Mouse (Mus musculus) midbrain, postnatal 0 days (tissue): ENCODE results near the gene Cngb1. TPM values are rescaled to one million over a fixed set of nuclear protein-coding genes. Genes with fewer than 3 reads are reported as not detected.

ENCODE experiments used
- ATAC-seq: fragments of 200-750 bp; cut with Nextera tagmentation; 2 replicates; pipeline ENCODE4 v1.8.0; 2017; ENCODE audit warnings: moderate number of reproducible peaks, mild to moderate bottlenecking, moderate TSS enrichment, moderate library complexity; ENCODE audit not compliant: low FRiP score
- DNase-seq: peaks from one replicate; pipeline ENCODE4 v3.0.0-alpha.2; 2015; ENCODE audit warnings: low spot score
- H3K27ac ChIP-seq: fragments of 300-500 bp; sonication (generic); 2 replicates; pipeline ENCODE4 v1.5.1; 2014; ENCODE audit warnings: low read depth, mild to moderate bottlenecking, low read length, mixed read lengths
- H3K27me3 ChIP-seq: fragments of 300-500 bp; sonication (generic); 2 replicates; pipeline ENCODE4 v1.6.1; 2014; ENCODE audit warnings: low read length, control low read depth, mixed read lengths; ENCODE audit not compliant: insufficient read depth
- H3K36me3 ChIP-seq: fragments of 300-500 bp; sonication (generic); 2 replicates; pipeline ENCODE4 v1.6.1; 2014; ENCODE audit warnings: low read length, control low read depth, mixed read lengths; ENCODE audit not compliant: insufficient read depth
- H3K4me1 ChIP-seq: fragments of 300-500 bp; sonication (generic); 2 replicates; pipeline ENCODE4 v1.6.1; 2014; ENCODE audit warnings: mild to moderate bottlenecking, control low read depth, antibody characterized with exemption, low read length, mixed read lengths; ENCODE audit not compliant: insufficient read depth
- H3K4me2 ChIP-seq: fragments of 300-500 bp; sonication (generic); 2 replicates; pipeline ENCODE4 v1.6.1; 2014; ENCODE audit warnings: low read depth, mild to moderate bottlenecking, low read length, mixed read lengths; ENCODE audit not compliant: poor library complexity, severe bottlenecking
- H3K4me3 ChIP-seq: fragments of 300-500 bp; sonication (generic); 2 replicates; pipeline ENCODE4 v1.5.1; 2014; ENCODE audit warnings: low read depth, mild to moderate bottlenecking, low read length, moderate library complexity
- H3K9ac ChIP-seq: fragments of 300-500 bp; sonication (generic); replicated peaks from 2 replicates; pipeline ENCODE4 v1.6.1; 2014; ENCODE audit warnings: mild to moderate bottlenecking, low read length, moderate library complexity, mixed read lengths; ENCODE audit not compliant: poor library complexity, severe bottlenecking
- H3K9me3 ChIP-seq: fragments of 300-500 bp; sonication (generic); 2 replicates; pipeline ENCODE4 v1.6.1; 2016; ENCODE audit warnings: low read length, control low read depth
- CTCF ChIP-seq: IDR thresholded peaks from 2 replicates; pipeline ENCODE4 v1.5.1; 2016; ENCODE audit warnings: antibody characterized with exemption, mild to moderate bottlenecking
- WGBS: fragments of 180-500 bp; shearing (Covaris S2); extraction: QIAGEN DNeasy Blood & Tissue Kit; methylation state at CpG from one replicate; pipeline ENCODE4 v1.1.7; 2014; 5-methylcytosine and 5-hydroxymethylcytosine counted together
- polyA plus RNA-seq: library from polyadenylated mRNA; unstranded; fragments of >200 nt; fragmentation: Nextera tagmentation; extraction: Ambion mirVana; gene quantifications from 2 replicates; pipeline ENCODE4 v1.2.1, GENCODE M21; 2015
- total RNA-seq: library from RNA; depleted of rRNA; stranded (reverse); fragments of >200 nt; gene quantifications from 2 replicates; pipeline ENCODE4 v1.2.3, GENCODE M21; 2014

The Cngb1 gene
- total and polyA plus RNA-seq, 2 experiments from 2014 or later, result 0.38 to 0.79 TPM

DNA sequence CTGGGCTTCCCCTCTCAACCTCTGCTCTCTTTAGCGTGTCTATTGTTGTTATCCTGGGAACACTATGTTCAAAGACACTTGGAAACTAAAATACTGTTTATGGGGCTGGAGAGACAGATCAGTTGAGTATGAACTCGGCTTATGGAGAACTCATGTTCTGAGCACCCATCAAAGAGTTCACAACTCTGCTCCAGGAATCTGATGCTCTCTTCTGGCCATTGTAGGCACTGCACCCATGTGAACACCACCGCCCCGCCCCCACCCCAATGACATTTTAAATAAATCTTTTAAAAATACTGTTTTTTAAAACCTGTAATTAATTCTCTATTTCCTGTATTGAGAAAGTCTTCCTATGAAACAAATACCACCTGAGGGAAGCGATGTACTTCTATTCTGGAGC, 4.0 kb downstream of the Cngb1 start:
- WGBS, result 22% methylated on average over 5 of the region's 5 CpGs
- Histone ChIP-seq H3K27me3 (no peaks in the 10 kb centered on the region), H3K9me3 (no peaks in the 10 kb centered on the region), H3K9ac (no peak overlapping the region), H3K4me3 (no peak overlapping the region), H3K36me3 (no peaks in the 10 kb centered on the region), H3K27ac (no peak overlapping the region), H3K4me2 (no peak overlapping the region), H3K4me1 (no peaks in the 10 kb centered on the region)
- peak; percentile 76 for TF ChIP-seq CTCF
- ATAC-seq (no peak), DNase-seq (peak; percentile 50)

DNA sequence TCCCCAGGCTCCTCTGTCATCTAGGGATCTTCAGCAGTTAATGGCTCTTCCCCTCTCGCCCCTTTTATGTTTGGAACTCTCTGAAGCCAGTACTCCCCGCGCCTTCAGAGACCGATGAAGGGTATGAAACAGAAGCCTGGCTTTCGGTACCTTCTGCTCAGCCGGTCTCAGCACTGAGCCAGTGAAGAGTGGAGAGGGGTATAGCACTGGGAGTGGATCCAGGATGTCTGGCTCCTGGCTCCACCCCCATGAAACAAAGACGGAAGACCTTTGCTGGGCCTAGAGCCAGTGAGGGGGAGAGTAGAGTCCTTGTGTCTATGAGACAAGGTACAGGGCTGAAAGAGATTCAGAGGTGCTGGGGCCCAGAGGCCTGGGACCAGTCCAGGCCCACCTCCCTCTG, 12.5 kb downstream of the Cngb1 start:
- TF ChIP-seq CTCF, result no peak
- Histone ChIP-seq H3K4me3 (no peak overlapping the region), H3K27ac (no peak overlapping the region), H3K9ac (no peak overlapping the region), H3K4me1 (no peaks in the 10 kb centered on the region), H3K9me3 (no peaks in the 10 kb centered on the region), H3K36me3 (no peaks in the 10 kb centered on the region), H3K27me3 (no peaks in the 10 kb centered on the region), H3K4me2 (no peak overlapping the region)
- DNase-seq, result peak; percentile 50
- ATAC-seq, result peak; percentile 31; the same call in 1 of the 2 replicates
- WGBS, result 63% methylated on average over 7 of the region's 7 CpGs

DNA sequence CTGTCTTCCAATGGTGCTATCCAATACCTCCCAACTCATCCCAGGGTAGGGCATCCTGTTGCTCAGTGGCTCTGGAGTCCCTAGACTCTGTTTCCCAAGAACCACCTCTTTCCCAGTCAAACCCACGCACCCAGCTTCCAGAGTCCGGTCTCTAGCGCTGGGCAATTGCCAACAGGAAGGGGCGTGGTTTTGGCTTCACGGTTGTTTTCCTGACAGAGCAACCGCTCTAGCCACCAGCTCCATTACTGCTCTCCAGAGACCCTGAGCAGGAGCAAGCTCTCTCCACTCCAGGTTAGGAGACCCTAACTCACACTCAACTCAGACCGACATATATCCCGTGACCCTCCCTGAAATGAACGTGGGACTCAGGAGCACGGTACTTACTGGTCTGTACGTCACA, 13.2 kb downstream of the Cngb1 start:
- Histone ChIP-seq H3K9ac (no peak overlapping the region), H3K4me1 (no peaks in the 10 kb centered on the region), H3K9me3 (no peaks in the 10 kb centered on the region), H3K27ac (no peak overlapping the region), H3K4me3 (no peak overlapping the region), H3K36me3 (no peaks in the 10 kb centered on the region), H3K27me3 (no peaks in the 10 kb centered on the region), H3K4me2 (no peak overlapping the region)
- DNase-seq, result peak; percentile 41
- no peak for ATAC-seq
- 81% methylated on average over 11 of the region's 11 CpGs for WGBS
- no peak for TF ChIP-seq CTCF

DNA sequence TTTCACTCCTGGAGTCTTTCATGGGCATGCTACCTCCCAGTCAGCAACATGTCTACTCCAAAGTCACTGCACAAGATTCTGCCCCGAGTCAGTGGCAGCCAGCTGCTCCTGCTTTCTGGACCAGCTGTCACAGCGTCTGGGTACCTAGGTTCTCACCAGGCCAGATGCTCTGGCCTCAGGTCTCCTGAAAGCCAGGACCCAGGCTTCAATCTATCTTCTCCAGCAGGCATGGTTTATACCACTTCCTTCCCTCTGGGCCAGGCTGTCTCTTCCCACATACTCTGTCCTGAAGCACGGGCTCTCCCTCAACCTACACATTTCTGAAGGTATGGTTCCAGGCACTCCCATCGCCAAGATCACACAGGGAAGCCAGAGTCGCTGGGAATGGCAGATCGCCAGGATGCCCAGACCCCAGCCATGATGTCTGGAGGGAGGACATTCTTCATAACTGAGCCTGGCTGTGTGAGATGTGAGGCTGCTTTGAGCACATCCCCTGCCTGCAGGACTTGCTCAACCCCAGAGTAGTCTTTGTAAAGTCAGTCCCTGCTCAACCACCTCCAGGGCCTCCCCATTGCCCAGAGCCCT, 17.2 kb downstream of the Cngb1 start:
- H3K4me3 ChIP-seq, result no peak overlapping the region
- 75% methylated on average over 6 of the region's 6 CpGs for WGBS
- TF ChIP-seq CTCF, result no peak
- H3K36me3 ChIP-seq, result no peaks in the 10 kb centered on the region
- no peak overlapping the region for H3K9ac ChIP-seq
- H3K27ac ChIP-seq, result no peak overlapping the region
- DNase-seq (peak; percentile 47), ATAC-seq (no peak)
- H3K4me1 ChIP-seq, result no peaks in the 10 kb centered on the region
- H3K9me3 ChIP-seq, result no peaks in the 10 kb centered on the region
- H3K27me3 ChIP-seq, result no peaks in the 10 kb centered on the region
- no peak overlapping the region for H3K4me2 ChIP-seq

DNA sequence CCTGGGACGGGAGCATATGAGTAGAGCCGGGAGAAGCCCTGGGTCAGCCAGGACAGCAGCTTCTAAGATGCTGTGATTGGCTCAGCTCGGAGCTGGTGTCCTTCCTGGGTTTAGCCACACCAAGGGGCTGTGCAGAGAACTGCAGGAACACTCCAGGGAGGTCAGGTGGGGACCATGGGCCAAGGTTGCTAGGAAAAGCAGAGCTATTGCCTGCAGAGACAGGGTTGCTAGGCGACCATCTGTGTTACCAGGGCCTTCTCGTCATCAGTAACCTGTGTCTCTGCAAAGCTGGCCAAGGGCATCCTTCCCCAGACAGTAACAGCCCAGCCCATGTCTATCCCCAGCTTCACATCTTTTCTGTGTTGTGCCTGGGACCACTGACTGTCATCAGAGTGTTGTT, 24.9 kb downstream of the Cngb1 start:
- H3K9me3 ChIP-seq, result no peaks in the 10 kb centered on the region
- ATAC-seq, result peak; percentile 88
- no peak overlapping the region for H3K4me2 ChIP-seq
- peak; percentile 61 for DNase-seq
- no peaks in the 10 kb centered on the region for H3K27me3 ChIP-seq
- TF ChIP-seq CTCF, result peak; percentile 39
- H3K27ac ChIP-seq, result 0 out of 2 replicates have a peak overlapping the region, but pooled peaks have one; percentile 8
- H3K4me3 ChIP-seq, result no peak overlapping the region
- WGBS, result 49% methylated on average over 5 of the region's 5 CpGs
- no peaks in the 10 kb centered on the region for H3K4me1 ChIP-seq
- no peaks in the 10 kb centered on the region for H3K36me3 ChIP-seq
- no peak overlapping the region for H3K9ac ChIP-seq

DNA sequence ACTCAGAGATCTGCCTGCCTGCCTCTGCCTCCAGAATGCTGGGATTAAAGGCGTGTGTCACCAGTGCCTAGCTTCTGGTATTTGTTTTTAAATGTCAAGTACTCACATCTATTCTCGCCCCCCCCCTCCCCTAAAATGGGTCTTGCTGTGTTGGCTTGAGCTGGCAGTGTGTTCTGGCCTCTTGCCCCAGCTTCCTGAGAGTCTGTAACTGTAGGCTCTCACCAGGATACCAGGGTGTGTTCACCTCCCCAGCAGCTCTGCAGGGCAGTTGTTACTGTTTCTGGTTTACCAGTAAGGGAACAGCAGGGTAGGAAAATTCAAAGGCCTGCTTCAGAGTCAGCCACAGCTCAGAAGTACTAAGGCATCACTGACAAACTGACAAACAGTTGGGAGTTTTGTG, 33.5 kb downstream of the Cngb1 start:
- no peaks in the 10 kb centered on the region for H3K36me3 ChIP-seq
- 29% methylated on average over 2 of the region's 2 CpGs for WGBS
- no peaks in the 10 kb centered on the region for H3K4me1 ChIP-seq
- H3K9ac ChIP-seq, result no peak overlapping the region
- DNase-seq (peak; percentile 35), ATAC-seq (no peak)
- H3K4me2 ChIP-seq, result no peak overlapping the region
- no peak overlapping the region for H3K27ac ChIP-seq
- no peaks in the 10 kb centered on the region for H3K27me3 ChIP-seq
- no peak for TF ChIP-seq CTCF
- H3K9me3 ChIP-seq, result no peaks in the 10 kb centered on the region
- no peak overlapping the region for H3K4me3 ChIP-seq
